Mouse (Mus musculus) megakaryocyte, embryonic 14.5 days (primary cell): ENCODE measurements around the gene AI987944. TPM values are rescaled to one million over a fixed set of nuclear protein-coding genes. Genes with fewer than 3 reads are reported as not detected.
A peak's percentile ranks its signal among the peaks of the same experiment; 100 is the strongest.

Experiments used
- H3K27me3 ChIP-seq: replicated peaks from 2 replicates; pipeline ENCODE3; 2012; ENCODE audit warnings: inconsistent platforms
- H3K36me3 ChIP-seq: replicated peaks from 2 replicates; pipeline ENCODE3; 2012; ENCODE audit warnings: low read length, inconsistent platforms, mixed read lengths
- H3K4me1 ChIP-seq: 2 replicates; pipeline ENCODE4 v1.6.1; 2012; ENCODE audit warnings: inconsistent platforms
- H3K4me3 ChIP-seq: replicated peaks from 2 replicates; pipeline ENCODE3; 2012; ENCODE audit warnings: moderate library complexity, mild to moderate bottlenecking, inconsistent platforms
- H3K9me3 ChIP-seq: 2 replicates; pipeline ENCODE4 v1.6.1; 2012; ENCODE audit warnings: inconsistent platforms
- FLI1 ChIP-seq: IDR thresholded peaks from 2 replicates; pipeline ENCODE4 v1.6.1; 2012; ENCODE audit warnings: low read length, inconsistent platforms, mixed read lengths
- GATA1 ChIP-seq: IDR thresholded peaks from 3 replicates; pipeline ENCODE4 v1.6.1; 2012; ENCODE audit warnings: mixed read lengths, low read length, inconsistent platforms, borderline replicate concordance
- polyA plus RNA-seq: library from polyadenylated mRNA; stranded (reverse); fragments of >175 nt; gene quantifications from 2 replicates; pipeline ENCODE4 v1.2.3, GENCODE M21; 2012; ENCODE audit warnings: low replicate concordance; ENCODE audit not compliant: insufficient read depth

Gene AI987944
- 0.53 TPM in 1 of 2 replicates, not detected in the other for polyA plus RNA-seq

- Histone ChIP-seq H3K4me3 (peak within 1 kb of the TSS; percentile 91), H3K9me3 (no peaks in the 10 kb centered on the region), H3K36me3 (peaks cover 12% of the 10 kb centered on the region), H3K4me1 (peaks cover 11% of the 10 kb centered on the region), H3K27me3 (no peaks in the 10 kb centered on the region)
- TF ChIP-seq FLI1, result no peak
- no peak for TF ChIP-seq GATA1
Measured at GRCm38 (mm10) chr7:41393048-41393971, at the start of gene AI987944. Gene AI987944 (minus strand): TSS chr7:41393379.

- Histone ChIP-seq H3K4me3 (no peak overlapping the region), H3K9me3 (no peaks in the 10 kb centered on the region)
Measured at GRCm38 (mm10) chr7:41394130-41394529, 951 bp upstream of the AI987944 start.

More at GRCm38 (mm10) chr7:41394130-41394529, 951 bp upstream of the AI987944 start:
- Histone ChIP-seq H3K27me3 (no peaks in the 10 kb centered on the region), H3K4me1 (peaks cover 11% of the 10 kb centered on the region), H3K36me3 (peaks cover 6% of the 10 kb centered on the region)
- TF ChIP-seq GATA1 (no peak), FLI1 (no peak)

Other genes with a start within 250 kb of the AI987944 start
- not detected in 2 replicates for gene Gm5592, start 239.5 kb downstream of the AI987944 start, polyA plus RNA-seq
- gene Vmn2r57, start 55.3 kb upstream of the AI987944 start, polyA plus RNA-seq, result 0.03 TPM in 1 of 2 replicates, not detected in the other
- gene Gm20449, start 106.0 kb upstream of the AI987944 start, polyA plus RNA-seq, result not detected in 2 replicates
- gene AW146154, start 106.5 kb upstream of the AI987944 start, polyA plus RNA-seq, result not detected in 2 replicates
- not detected in 2 replicates for gene Gm6871, start 180.3 kb upstream of the AI987944 start, polyA plus RNA-seq
- 0.68 TPM in 1 of 2 replicates, not detected in the other for gene 2610021A01Rik, start 205.9 kb upstream of the AI987944 start, polyA plus RNA-seq
- 0.08 TPM in 1 of 2 replicates, not detected in the other for gene Zfp788, start 239.8 kb upstream of the AI987944 start, polyA plus RNA-seq